Mouse (Mus musculus): ENCODE data around the gene Qpctl.
A peak's percentile ranks its signal among the peaks of the same experiment; 100 is the strongest.

The Qpctl gene

GRCm38 (mm10) chr7:19119083-19119482, 30.0 kb downstream of the Qpctl start:
- no peak for DNase-seq

GRCm38 (mm10) chr7:19118028-19118771, 30.9 kb downstream of the Qpctl start, which contains the start of gene Gm4969:
Gene Gm4969 (minus strand): TSS chr7:19118368.
- DNase-seq, result peak; percentile 69

GRCm38 (mm10) chr7:19109565-19109964, 39.5 kb downstream of the Qpctl start:
- no peak for DNase-seq

DNA sequence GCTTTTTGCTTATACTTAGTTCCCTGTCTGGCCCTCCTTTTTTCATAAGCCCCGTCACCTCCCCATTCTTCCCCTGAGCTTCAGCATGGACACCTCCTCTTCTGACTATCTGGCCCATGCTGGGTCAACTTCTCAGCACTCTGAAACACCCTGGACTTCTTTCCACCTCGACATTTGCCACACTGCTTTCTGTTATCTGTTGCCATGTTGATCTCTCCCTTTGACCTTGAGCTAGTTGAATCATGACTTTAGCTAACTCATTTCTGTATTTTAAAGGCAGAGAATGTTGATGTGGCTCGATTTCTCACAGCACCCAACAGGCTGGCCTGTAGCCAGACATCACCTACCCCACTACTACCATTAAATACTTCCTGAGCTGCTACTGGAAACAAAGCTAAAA, 41.7 kb downstream of the Qpctl start:
- no peak for DNase-seq

DNA sequence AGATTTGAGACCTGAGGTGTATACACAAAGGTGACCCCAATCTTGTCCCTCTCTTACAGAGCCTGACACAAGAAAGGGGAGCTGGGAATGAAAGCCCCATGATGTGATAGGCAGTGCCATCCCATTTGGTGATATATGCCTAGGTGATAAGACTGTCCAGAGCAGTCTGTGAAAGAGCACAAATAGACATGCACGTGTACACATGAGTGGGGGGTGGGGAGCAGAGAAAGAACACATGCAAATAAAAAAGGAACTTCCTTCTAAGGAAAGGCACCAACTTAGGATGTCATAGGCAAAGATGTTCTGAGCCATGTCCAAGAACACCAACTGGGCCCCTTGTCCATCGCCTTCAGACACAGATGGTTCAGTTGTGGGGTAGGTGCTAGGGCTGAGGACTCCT, 44.6 kb downstream of the Qpctl start:
- no peak for DNase-seq

DNA sequence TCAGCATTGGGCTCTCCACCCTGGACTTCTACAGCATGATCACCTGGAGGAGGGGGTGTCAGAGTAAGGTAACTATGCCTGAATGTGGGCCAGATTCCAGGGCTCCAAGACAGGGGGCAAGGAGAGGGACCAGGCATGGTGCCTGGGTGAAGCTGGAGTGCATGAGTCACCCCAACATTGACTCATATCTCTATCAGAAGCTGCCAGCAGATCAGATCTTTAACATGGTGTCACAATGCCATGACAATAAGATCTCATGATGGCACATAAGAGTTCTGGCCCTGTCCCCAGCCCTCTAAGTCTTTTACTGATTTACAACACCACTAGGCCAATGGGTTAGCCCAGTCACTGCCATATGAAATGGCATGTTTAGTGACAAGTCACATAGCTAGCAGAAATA, 45.4 kb downstream of the Qpctl start:
- no peak for DNase-seq

DNA sequence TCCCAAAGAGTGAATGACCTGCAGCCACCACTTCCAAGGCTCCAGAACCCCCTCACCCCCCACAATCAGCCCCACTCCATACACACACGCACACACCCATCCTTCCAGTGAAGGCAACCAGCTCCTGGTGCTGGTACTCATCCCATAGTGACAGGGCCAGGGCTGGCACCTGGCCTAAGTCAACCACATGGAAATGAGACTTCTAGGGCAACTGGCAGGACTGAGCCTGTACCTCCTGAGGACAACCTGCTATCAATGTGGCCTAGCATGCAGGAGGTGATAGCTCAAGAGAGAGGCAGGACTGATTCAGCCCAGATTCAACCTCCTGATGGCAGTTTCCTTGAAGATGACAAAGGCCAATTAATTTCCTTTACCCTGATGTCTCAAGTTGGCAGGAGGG, 48.8 kb downstream of the Qpctl start:
- DNase-seq, result no peak

- no peak for DNase-seq
Measured at GRCm38 (mm10) chr7:19098811-19099210, 50.3 kb downstream of the Qpctl start.

GRCm38 (mm10) chr7:19097863-19098262, 51.2 kb downstream of the Qpctl start:
- DNase-seq, result no peak

DNA sequence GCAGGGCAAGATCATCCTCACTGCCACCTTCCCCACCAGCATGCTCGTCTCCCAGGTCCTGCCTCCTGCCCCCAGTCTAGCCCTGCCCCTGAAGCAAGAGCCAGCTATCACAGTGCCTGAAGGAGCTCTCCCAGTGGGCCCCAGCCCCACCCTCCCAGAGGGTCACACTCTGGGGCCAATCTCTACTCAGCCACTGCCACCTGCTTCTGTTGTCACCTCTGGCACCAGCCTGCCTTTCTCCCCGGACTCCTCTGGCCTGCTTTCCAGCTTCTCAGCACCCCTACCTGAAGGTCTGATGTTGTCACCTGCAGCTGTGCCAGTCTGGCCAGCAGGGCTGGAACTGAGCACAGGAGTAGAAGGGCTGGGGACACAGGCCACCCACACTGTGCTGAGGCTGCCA, 51.9 kb downstream of the Qpctl start:
- no peak for DNase-seq

DNA sequence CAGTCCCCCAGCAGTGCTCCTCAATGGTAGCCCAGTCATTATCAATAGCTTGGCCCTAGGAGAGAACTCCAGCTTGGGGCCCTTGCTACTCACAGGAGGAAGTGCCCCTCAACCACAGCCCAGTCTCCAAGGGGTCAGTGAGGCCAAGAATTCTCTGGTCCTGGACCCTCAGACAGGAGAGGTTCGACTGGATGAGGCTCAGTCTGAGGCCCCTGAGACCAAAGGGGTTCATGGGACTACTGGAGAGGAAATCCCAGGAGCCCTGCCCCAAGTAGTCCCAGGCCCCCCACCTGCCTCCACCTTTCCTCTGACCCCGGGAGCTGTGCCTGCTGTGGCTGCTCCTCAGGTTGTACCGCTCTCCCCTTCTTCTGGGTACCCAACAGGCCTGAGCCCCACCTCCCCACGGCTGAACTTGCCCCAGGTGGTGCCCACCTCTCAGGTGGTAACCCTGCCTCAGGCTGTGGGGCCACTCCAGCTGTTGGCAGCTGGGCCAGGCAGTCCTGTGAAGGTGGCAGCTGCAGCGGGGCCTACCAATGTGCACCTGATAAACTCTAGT, 52.6 kb downstream of the Qpctl start:
- no peak for DNase-seq

DNA sequence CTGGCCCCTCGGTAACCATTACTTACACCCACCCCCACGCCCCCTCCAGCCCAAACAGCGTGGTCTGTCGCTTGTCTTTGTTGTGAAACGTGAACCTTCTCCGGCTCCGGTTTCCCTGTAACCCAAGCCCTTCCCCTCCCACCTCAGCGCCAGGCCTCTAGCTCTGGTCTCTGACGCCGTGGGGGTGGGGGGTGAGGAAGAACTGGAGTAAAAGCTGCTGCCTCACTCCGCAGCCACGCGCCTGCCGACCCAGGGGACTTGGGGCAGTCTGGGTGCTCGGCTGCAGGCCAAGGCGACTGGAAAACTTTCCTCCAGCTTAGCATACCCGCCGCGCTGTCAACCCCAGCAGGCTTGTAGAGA, 53.4 kb downstream of the Qpctl start:
- peak; percentile 81 for DNase-seq

- DNase-seq, result peak; percentile 75
Measured at GRCm38 (mm10) chr7:19094826-19095750, 54.0 kb downstream of the Qpctl start.

GRCm38 (mm10) chr7:19094471-19094825, 54.6 kb downstream of the Qpctl start, which contains the start of gene Six5:
Gene Six5 (plus strand): TSS chr7:19094594.
- no peak for DNase-seq

DNA sequence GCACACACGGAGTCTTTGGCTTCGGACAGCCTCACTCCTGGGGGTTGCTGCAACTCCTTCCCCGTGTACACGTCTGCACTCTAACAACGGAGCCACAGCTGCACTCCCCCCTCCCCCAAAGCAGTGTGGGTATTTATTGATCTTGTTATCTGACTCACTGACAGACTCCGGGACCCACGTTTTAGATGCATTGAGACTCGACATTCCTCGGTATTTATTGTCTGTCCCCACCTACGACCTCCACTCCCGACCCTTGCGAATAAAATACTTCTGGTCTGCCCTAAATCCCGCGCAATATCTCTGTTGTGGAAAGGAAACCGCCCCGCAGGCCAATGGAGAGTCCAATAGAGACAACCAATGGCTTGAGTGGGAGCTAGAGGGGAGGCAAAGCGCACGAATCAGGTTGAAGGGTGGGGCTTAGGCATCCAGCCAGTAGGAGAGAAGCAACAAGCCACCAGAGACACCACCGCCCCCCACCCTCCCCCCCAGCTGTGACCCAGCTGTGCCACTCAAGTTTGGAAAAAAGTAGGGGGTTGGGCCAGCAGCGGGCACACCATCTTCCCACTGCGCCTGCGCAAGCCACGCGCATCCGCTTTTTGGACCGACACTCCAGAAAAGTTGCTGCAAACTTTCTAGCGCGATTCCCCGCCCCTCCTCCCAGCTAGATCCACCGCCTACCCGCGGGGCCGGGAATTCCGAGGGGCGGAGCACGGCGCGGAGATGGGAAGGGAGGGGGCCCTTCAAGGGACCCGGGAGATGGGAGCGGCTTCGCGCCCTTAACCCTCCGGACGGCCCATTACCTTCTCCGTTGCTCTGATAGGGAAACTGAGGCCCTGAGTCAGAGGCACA, 55.3 kb downstream of the Qpctl start:
- DNase-seq, result peak; percentile 99

DNA sequence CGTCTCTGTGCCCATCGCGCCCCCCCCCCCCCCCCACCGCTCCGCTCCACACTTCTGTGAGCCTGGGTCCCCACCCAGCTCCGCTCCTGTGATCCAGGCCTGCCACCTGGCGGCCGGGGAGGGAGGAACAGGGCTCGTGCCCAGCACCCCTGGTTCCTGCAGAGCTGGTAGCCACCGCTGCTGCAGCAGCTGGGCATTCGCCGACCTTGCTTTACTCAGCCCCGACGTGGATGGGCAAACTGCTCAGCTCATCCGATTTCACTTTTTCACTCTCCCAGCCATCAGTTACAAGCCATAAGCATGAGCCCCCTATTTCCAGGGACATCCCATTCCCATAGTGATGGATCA, 55.9 kb downstream of the Qpctl start:
- peak; percentile 92 for DNase-seq

DNA sequence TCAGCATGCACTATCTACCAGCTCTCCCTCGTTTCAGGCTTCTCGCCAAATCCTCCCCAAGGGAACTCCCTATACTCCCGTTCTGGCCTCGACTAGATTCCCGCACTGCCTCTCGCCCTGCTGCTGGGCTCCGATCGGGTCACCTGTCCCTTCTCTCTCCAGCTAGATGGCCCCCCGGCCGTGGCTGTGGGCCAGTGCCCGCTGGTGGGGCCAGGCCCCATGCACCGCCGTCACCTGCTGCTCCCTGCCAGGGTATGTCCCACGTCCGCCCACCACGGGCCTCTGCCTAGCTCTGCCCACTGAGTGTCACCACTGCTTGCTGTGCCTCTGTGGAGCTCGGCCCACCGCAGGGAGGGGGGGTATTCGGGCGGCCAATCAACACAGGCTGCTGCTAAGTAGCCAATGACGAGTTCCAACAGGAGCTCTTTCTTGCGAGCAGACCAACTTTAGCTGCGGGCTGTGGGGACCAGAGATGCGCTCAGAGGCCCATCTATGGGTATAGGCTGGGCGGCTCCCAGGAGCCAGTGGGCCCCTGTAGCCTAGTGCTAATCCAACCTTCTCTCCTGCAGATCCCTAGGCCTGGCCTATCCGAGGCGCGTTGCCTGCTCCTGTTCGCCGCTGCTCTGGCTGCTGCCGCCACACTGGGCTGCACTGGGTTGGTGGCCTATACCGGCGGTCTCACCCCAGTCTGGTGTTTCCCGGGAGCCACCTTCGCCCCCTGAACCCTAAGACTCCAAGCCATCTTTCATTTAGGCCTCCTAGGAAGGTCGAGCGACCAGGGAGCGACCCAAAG, 56.5 kb downstream of the Qpctl start:
- peak; percentile 80 for DNase-seq

- DNase-seq, result no peak
Measured at GRCm38 (mm10) chr7:19091913-19092312, 57.2 kb downstream of the Qpctl start.
